Mouse (Mus musculus) heart, postnatal 4 days (tissue): ENCODE measurements around the gene Bicral. TPM values are rescaled to one million over a fixed set of nuclear protein-coding genes. Genes with fewer than 3 reads are reported as not detected.

Experiments
- DNase-seq: peaks from one replicate; pipeline ENCODE4 v3.0.0; 2021
- total RNA-seq, 2 experiments: library from RNA; stranded (reverse); gene quantifications; 2 replicates each; pipeline ENCODE4 v1.2.3; 2021

Gene Bicral
- total RNA-seq, 2 experiments from 2014 or later: 11.8 to 14.0 TPM

GRCm38 (mm10) chr17:46840304-46841010 is 17.8 kb downstream of the Bicral start:
- no peak for DNase-seq

DNA sequence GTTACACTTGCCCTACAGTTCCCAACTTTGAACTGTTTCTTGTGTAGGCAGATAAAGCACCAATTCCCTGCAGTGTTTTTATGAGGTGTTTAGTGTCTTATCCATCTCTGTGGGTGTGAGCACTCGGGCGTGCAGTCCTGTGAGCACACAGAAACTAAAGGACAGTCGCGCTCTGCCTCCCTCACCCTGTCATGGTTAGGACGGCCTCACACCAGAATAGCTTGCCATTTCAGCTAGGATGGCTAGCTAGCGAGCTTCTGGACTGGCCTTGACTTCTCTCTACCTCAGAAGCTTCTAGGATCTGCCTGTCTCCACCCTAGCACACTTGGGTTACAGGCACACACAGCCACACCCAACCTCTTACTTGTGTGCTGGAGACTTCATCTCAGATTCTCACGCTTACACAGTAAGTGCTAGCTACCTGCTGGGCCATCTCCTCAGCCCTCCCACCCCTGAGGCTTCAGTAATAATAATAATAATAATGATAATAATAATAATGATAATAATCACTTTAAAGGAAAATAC is 19.8 kb downstream of the Bicral start:
- DNase-seq: no peak

DNA sequence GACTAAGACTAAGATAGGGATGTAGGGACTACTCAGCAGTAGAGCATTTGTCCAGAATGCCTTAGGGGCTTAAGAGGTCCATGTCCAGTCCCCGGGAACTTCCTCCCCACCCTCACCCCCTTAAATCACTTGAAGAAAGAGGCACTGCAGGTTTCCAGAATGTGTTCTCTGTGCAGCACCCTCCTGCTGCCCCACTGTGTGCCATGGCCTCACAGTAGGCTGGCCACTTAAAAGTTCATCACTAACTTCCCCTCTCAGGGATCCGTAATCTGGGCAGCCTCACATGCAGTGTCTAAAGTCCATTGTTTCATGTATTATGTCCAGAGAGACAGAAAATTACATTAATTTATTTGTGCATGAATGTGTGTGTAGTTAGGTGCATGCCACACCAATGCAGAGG is 20.4 kb downstream of the Bicral start:
- no peak for DNase-seq

DNA sequence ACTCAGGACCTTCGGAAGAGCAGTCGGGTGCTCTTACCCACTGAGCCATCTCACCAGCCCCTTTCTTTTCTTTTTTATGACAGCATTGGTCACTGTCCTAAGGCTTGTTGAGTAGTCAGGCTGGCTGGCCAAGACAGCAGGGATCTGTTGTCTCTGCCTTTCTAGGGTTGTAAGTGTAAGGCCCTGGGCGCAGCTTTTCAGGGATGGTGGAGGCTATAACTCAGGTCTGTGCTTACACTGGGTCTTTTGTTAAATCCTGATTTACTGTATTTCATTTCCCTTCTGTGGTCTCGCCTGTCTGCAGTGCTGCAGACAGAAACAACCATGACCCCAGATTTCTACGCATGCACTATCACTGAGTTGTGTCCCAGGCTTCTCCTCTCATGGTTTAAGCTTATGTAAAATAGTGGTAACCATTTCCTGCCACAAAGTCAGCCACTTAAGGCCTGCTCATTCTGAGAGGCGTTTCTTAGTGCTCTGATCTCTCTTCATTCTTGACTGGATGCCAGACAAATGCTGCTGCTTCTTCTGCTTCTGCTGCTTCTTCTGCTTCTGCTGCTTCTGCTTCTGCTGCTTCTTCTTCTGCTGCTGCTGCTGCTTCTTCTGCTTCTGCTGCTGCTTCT is 23.1 kb downstream of the Bicral start:
- DNase-seq: no peak

DNA sequence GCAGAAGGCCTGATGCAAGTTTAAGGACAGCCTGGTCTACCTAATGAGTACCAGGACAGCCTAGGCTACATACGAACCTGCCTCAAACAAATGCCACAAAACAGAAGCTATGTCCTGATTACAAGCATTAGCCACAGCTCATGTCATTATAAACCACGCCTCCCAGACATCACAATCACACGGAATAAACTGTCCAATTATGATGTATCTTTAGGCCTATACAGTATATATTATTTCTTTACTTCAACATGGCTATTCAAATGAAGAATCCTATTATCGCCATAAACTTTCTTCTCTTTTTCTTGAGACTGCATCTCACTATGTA is 25.3 kb downstream of the Bicral start:
- no peak for DNase-seq

- peak; percentile 61 for DNase-seq
Observed at GRCm38 (mm10) chr17:46832101-46832980, 25.9 kb downstream of the Bicral start.

- DNase-seq: no peak
Observed at GRCm38 (mm10) chr17:46829856-46830535, 28.3 kb downstream of the Bicral start.

- no peak for DNase-seq
Observed at GRCm38 (mm10) chr17:46828935-46829334, 29.3 kb downstream of the Bicral start.

- no peak for DNase-seq
Observed at GRCm38 (mm10) chr17:46823091-46823490, 35.2 kb downstream of the Bicral start.

- DNase-seq: no peak
Observed at GRCm38 (mm10) chr17:46820628-46821027, 37.7 kb downstream of the Bicral start.

DNA sequence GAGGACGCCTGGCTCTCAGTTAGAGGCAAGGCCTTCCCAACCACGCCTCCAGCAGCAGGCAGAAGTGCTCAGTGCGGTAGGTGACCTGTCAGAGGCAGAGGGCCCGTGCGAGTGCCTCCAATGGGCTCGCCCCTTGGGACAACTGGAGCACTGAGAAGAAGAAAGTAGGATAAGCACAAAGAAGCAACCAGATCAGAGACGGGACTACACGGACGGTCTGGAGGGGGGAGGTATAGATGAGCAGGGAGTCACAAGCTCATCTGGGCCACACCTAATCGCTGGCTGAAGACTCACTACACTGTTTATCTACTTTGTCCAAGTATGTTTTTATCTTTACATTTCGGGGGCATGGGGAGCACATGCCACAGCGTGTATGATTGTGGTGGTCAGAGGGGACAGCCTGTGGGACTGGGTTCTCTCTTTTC is 40.5 kb downstream of the Bicral start:
- DNase-seq: no peak

DNA sequence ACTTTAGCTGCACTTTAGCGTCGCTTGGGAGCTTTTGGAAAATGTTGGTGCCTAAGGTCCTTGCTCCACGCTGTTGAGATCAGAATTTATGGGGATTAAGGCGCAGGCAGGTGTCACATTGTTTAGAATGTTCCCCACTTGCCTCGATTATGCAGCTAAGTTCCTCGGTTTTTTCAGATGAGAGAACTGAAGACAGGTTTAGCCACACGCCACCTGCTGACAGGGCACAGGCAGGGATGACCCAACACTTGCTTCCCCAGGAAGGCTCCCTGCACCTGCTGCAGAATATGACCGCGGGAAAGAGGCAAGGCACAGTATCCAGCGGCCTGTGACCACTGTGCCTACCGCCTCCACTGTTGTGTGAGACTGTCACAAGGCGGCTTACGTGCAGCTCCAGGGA is 42.0 kb downstream of the Bicral start:
- no peak for DNase-seq

- no peak for DNase-seq
Observed at GRCm38 (mm10) chr17:46814497-46814896, 43.8 kb downstream of the Bicral start.

GRCm38 (mm10) chr17:46813637-46814036 is 44.6 kb downstream of the Bicral start:
- DNase-seq: no peak

- no peak for DNase-seq
Observed at GRCm38 (mm10) chr17:46812442-46812841, 45.8 kb downstream of the Bicral start.

GRCm38 (mm10) chr17:46810672-46811071 is 47.6 kb downstream of the Bicral start:
- DNase-seq: no peak

DNA sequence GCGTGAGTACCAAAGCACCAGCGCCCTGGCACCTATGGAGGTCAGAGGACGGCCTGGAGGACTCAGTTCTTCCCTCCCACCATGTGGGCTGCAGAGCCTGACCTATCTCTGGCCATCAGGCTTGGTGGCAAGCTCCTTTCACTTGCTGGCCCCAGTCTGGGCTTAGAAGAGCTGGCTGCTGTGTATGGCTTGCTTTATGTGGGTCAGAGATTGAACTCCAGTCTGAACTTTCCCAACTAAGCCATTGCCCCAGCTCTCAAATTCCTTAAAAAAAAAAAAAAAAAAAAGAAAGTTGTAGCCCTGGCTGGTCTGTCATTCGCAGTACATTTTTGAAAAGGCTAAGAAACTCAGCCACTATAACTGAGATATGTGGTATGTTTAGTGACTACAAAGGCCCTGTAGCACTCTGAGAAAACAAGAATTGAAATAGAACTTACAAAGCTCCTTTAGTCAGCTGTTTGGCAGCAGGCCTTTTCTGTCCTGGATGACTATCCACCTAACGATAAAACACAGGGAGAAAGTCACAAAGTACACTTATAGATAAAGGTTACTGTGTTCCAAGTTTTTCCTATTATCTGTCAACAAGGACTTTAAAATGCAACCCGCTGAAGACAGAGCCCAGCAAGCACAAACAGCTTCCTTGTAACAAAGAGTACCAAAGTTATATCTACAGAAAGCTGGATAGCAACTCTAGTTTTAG is 49.0 kb downstream of the Bicral start:
- peak; percentile 48 for DNase-seq

DNA sequence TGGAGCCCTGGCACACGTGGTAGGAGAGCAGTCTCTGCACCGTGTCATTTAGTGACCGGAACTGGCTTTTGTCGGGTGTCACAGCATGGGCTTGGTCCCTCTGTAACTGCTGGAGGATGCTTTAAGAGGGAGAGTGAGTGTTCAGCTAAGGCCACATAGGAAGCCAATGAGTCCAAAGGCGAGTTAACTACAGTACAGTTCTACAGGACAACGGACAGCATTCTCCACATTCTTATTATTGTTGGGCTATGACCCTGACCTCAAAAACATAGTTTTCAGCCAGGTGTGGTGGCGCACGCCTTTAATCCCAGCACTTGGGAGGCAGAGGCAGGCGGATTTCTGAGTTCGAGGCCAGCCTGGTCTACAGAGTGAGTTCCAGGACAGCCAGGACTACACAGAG is 49.9 kb downstream of the Bicral start:
- no peak for DNase-seq

DNA sequence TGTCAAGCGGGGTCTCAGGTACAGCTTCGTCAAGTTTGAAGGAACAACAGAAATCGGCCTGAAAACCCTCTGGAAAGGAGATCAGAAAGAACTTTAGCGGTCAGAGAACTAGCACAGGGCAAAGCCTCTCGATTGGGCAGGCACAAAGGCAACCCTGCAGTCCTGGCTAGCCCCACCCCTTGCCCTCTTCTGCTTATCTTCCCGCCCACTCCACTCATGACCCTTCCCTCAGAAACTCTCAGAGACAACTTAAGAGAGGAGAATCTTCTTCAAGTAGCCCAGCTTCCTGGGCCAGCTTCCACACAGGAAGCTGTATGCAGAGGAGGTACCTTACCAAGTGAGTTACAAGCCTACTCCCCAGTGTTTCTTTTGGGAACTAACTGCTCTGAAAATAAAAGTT is 56.5 kb downstream of the Bicral start:
- DNase-seq: no peak

GRCm38 (mm10) chr17:46799680-46800079 is 58.6 kb downstream of the Bicral start:
- no peak for DNase-seq

- no peak for DNase-seq
Observed at GRCm38 (mm10) chr17:46797386-46797785, 60.9 kb downstream of the Bicral start.

- DNase-seq: no peak
Observed at GRCm38 (mm10) chr17:46796743-46797142, 61.5 kb downstream of the Bicral start.
